Mouse (Mus musculus) layer of hippocampus, adult 9-10 months (tissue): ENCODE measurements at regions not wholly inside any gene's neighbourhood (a gene's known extent, or its start where the extent isn't known, plus 50 kb on each side); places are given as distances from the start of the nearest gene placed in this dataset.

Experiments used
- DNase-seq: peaks from one replicate; pipeline ENCODE4 v3.0.0; 2022; ENCODE audit warnings: low spot score

DNA sequence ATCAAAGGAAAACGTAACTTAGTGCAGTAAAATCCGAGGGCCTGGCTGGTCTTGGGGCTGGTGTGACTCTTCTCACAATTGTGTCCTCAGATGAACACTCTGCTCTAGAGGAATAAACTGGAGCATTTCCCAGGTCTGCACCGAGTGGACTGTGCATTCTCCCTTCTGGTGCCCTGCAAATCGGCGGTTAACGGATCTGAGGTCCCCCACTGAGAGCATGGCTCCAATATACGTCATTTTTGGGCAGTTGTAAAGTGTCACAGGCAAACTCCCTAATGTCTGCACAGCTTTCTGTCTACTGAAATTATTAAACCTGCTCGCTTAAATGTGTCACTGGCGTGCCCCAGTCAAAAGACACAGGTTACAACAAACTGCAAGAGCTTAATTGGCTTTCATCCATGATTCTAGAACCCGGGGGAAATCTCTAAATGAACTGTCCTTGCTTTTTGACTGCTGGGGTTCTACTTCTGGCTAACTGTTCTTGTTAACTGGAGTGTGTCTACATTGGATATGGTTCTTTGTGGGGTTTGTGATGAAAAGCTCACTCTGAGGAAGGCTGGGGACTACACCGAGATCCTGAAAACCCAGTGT, 93.7 kb upstream of the Gm47985 start:
- no peak for DNase-seq

DNA sequence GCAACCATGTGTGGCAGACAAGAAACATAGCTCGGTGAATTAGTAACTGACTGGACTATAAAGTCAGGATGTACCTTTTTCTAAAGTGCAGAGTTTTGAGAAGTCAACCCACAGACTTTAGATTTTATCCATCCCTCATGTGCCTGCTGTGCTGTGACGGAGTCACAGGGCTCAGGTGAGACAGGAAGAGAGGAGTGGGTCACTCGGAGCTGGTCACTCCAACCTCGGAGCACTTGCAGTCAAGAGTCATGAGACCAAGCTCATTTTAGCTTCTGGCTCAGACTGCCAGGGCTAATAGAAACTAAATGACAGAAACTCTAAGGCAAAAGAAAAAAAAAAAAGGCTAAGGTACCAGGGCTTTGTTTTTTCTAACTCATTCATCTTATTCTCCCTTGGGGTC, 90.3 kb upstream of the Gm47985 start:
- no peak for DNase-seq

- no peak for DNase-seq
Observed at GRCm38 (mm10) chr1:151095344-151096050, 86.8 kb upstream of the Gm47985 start.

DNA sequence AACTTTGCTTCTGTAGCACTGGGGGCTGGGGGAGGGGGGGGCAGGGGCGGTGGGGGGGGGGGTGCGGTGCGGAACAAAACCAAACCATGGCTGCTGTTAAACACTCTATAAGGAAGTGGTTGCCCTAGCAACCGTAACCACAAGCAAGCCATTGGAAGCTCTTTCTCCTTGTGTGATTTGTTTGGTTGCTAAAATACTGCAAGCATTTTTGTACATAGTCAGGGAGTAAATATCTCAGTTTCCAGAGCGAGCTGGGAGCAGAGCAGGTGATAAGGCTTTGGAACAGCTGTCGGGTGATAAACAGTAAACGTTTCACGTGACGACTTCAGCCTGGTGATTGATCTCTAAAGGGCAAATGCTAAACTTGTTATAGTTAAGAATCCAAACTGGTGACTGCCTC, 86.3 kb upstream of the Gm47985 start:
- no peak for DNase-seq

- DNase-seq: no peak
Observed at GRCm38 (mm10) chr1:151097506-151097905, 84.8 kb upstream of the Gm47985 start.

DNA sequence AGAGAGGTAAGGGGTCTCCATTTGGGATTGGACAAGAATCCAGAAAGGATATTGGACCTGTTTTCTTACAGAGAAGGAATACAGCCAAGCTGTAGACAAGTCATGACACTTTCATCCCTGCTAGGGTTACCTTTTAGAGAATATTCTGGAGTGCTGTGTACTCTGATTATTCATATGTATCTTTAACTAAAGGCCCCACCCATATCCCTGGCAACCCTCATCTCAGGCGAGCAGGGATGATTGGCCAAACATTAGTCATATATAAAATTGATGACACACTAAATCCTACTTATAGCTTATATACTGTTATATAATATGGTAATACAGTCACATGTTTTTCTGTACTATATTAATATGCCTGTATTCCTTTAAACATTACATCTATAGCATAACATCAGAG, 83.6 kb upstream of the Gm47985 start:
- no peak for DNase-seq

DNA sequence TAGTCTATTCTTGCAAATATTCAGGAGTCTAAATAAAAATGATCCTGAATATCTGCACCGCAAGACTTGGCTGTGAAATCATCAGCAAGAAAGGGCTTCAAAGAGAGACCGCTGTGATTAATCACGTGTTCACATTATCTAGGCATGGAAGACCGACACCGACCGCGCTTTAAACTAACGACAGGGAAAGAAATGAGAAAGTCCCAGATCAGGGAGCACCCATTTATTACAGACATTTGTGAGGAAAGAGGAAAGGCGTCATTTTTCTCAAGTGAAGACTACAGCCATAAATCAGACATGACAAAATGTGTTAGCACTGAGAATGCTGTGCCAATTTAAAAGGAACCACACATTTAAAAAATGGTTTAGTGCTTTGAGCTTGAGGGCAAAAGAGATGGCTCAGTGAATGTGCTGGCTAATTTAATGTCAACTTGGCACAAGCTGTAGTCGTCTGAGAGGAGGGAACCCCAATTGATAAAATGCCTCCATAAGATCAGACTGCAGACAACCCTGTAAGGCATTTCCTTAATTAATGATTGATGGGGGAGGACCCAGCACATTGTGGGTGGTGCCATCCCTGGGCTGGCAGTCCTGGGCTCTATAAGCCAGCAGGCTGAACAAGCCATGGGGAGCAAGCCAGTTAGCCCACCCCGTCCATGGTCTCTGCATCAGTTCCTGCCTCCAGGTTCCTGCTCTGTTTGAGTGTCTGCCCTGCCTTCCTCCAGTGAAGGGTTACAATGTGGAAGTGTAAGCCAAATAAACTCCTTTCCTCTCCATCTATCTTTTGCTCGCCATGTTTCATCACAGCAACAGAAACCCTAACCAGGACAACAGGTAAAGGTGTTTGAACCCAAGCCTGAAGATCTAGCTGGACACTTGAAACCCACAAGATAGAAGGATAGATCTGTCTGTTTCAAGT, 81.5 kb upstream of the Gm47985 start:
- DNase-seq: no peak

DNA sequence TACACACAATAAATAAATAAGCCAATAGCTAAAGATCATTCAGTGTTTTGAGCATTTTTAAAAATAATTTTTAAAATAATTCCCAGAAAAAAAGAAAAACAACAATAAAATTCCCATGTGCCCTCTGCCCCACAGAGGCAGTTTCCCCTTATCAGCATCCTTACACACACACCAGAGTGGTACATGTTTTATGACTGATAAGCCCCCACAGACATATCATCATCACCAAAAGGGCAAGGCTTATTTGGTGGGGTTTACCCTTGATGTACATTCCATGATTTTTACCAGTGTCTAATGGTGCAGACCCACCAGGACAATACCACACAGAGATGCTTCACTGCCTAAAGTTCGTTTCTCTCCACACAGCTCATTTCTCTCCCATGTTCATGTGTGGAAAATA, 80.8 kb upstream of the Gm47985 start:
- no peak for DNase-seq

GRCm38 (mm10) chr1:151102061-151102460, 80.3 kb upstream of the Gm47985 start:
- no peak for DNase-seq

GRCm38 (mm10) chr1:151102646-151103391, 79.5 kb upstream of the Gm47985 start:
- no peak for DNase-seq

DNA sequence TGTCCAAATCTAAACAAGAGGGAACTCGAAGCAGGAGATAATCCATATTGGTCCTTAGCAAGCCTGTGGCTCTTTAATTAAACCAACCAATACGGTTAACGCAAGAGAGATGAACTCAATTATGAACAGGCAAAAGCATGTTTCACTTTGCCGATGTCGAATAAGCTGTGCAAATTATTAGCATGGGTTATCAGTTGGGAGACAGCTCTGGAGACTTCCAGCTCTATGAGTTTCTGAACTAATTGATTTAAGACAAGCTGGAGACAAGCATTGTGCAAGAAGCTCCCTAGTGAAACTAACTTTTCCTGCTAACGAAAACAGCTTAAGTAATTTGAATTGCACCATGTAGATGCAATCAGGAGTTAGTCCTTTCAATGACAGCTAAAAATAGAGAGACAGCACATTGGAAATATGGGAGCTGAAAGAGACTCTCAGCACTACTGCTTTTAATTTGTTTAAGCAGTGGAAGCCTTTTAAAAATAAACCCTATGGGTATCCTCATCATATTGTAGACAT, 78.8 kb upstream of the Gm47985 start:
- no peak for DNase-seq

DNA sequence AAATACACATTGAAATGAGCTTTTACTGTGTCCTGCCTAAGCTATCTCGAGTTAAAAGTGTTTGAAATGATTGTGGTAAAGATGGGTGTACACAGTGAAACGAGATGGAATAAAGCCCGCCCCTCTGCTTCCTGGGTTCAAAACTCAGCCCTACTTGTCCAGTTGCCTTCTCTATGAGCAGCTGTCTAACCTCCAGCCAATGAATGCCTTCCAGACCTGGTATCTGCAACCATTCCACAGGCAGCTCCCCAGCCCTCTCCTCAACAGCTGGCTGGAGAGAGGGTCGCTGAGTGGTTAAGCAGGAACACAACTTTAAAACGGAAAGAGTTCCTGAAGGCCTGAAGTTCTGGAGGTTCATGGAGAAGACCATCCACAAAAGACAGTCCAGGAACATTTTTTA, 78.0 kb upstream of the Gm47985 start:
- no peak for DNase-seq

DNA sequence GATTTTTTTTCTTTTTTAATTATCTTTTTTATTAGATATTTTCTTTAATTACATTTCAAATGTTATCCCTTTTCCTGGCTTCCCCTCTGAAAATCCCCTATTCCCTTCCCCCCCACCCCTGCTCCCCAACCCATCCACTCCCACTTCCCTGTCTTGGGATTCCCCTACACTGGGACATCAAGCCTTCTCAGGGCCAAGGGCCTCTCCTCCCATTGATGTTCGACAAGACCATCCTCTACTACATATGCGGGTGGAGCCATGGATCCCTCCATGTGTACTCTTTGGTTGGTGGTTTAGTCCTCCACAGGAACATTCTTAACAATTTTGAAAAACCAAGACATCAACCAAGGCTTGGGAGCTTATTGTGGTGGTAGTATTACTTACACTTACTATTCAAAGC, 77.5 kb upstream of the Gm47985 start:
- DNase-seq: no peak

DNA sequence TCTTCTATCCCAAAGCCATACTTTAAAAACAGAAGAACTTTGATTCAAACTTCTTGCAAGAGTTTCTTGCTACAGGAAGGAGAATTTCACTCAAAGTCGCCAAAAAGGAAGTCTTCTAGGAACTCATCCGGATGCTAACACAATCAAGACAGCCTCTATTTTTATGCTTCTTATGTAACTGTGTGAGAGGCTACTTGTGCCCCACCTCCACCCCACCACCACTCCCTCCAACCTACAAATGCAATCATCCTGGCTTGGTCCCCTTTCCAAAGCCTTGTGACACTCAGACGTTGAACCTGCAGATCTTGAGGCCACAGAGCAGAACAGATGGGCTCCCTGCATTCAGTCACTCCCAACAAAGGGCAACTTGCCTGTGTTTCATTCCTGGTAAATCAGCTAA, 77.1 kb upstream of the Gm47985 start:
- no peak for DNase-seq

DNA sequence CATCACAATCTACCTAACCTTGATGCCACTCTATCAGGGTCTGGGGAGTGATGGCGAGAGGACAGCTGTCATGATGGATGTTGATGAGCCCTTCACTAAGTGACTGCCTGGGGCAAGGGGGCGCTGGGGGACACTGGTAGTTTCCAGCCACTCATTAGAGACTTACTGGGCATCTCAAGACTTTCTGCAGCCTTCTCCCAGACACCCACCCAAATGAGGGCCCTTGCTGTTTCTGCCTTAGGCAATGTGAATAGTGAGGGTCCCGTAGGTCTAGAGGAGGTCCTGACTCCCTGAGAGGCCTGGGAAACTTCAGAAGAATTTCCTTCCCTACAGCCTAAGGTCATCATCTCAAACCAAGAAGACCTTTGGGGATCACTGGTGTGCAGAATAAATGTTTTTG, 74.9 kb upstream of the Gm47985 start:
- DNase-seq: no peak

- DNase-seq: no peak
Observed at GRCm38 (mm10) chr1:151109333-151109732, 73.0 kb upstream of the Gm47985 start.

- DNase-seq: no peak
Observed at GRCm38 (mm10) chr1:151110412-151110811, 71.9 kb upstream of the Gm47985 start.

DNA sequence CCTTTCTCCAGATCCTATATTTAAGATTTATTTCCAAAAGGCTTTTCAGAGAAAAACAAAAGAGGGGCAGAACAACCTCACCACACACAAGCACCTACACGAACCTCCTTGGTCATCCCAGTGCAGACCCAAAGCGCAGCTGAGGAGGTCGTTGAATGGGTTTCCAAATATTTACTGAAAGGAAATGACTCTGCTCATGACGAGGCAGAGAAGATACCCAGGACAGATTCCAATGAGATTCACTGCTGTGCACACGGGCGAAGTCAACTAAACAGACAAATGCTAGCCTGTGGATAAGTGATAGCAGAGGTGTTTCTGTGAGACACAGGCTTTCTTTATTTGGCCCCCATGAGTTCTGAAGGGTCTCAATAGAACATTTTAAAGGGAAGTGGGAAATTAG, 70.7 kb upstream of the Gm47985 start:
- no peak for DNase-seq

- no peak for DNase-seq
Observed at GRCm38 (mm10) chr1:151112390-151112789, 69.9 kb upstream of the Gm47985 start.

DNA sequence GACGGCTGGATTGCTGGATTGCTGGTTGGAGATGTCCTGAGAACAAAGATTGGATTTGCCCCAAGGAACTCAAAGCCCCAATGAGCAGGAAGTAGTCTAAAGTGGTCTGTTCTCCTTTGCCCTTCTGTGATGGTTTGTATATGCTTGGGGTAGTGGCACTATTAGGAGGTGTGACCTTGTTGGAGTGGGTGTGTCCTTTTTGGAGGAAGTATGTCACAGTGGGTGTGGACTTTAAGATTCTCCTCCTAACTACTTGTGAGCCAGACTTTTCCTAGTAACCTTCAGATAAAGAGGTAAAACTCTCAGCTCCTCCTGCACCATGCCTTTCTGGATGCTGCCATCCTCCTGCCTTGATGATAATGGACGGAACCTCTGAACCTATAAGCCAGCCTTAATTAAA, 69.1 kb upstream of the Gm47985 start:
- DNase-seq: no peak

DNA sequence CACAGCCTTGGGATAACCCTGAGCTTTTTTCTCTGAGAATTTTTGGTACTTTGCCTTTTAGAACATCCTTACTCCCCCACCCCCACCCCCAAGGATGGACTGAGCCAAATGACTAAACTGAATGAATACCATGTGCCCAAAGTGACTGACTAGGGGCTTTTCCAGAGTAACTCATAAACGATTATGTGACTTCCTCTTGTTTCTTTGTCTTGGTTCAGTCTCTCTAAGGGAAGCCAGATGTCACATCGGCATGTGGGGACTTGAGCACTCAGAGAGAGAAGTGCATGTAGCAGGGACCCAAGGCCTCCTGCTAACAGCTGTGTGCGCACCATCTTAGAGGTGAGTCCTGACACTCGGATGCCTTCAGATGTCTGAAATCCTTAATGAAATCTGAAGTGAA, 63.8 kb upstream of the Gm47985 start:
- DNase-seq: no peak

DNA sequence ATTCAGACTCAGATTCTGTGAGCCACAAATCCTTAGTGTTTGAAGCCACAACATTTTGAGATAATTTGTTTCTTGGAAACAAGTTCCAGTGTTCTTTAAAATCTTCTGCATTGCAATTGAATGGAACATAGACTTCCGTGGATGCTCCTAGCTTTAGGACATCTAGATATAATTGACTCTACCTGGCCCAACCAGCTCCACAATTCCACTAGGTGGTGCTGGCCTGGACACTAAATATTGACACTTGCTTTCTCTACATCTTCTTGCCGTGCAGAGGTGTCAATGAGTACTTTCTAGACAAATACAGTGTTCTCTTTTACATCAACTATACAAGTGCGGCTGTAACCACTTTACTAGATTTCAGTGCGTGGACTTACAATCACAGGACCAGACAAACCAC, 63.4 kb upstream of the Gm47985 start:
- DNase-seq: no peak
